Mouse (Mus musculus): ENCODE measurements around the gene Asic2.

Asic2 gene

GRCm38 (mm10) chr11:81954398-81954797, 13.9 kb downstream of the Asic2 start:
- DNase-seq, result no peak

DNA sequence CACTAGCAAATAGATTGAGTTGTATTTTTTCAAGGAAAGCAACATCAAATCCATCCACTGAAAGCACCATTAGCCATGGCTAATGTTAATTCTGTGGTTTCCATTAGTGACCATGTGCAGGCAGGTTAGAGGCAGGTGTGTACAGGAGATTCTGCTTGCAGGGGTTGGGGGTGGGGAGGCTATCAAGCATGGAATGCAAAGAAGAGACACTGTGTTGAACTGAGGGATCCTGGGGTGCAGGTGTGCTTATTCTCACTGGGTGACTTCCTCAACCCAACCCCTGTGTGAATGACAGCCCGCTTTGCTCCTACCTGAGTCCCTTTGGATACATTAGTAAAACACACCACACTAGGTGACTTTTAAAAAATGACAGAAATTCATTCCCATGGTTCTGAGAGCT, 20.2 kb downstream of the Asic2 start:
- no peak for DNase-seq

DNA sequence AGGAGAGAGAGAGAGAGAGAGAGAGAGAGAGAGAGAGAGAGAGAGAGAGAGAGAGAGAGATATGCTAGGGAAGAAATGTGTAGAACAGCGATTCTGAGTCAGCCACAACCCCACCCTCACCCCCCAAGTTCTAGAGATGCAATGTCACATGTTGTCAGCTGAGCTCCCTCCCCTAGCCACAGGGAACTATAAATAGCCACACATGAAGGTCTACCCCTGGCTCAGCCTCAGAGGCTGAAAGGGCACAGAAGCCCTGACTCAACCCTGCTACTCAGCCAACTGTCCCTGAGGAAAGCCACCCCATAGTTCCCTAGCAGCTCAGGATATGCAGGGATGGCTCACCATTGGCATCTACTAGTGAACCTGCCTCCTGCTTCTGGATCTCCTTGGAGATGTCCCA, 26.1 kb downstream of the Asic2 start:
- no peak for DNase-seq

DNA sequence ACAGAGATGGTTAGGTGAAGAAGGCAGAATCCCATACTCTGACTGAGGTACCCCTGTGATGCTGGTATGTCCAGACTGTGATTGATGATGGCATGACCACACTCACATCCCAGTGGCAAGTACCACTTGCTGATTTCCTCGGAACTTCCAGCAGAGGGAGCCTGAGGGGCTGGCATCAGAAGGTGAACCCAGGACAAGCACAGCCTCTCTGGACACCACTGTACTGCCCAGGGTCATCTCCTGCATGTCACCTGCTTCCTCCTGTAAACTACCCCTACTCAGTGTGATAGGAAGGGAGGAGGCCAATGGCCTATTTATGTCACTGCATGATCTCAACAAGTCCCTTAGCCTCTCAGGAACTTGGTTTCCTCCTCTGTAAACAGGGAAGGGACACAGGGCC, 27.3 kb downstream of the Asic2 start:
- no peak for DNase-seq

DNA sequence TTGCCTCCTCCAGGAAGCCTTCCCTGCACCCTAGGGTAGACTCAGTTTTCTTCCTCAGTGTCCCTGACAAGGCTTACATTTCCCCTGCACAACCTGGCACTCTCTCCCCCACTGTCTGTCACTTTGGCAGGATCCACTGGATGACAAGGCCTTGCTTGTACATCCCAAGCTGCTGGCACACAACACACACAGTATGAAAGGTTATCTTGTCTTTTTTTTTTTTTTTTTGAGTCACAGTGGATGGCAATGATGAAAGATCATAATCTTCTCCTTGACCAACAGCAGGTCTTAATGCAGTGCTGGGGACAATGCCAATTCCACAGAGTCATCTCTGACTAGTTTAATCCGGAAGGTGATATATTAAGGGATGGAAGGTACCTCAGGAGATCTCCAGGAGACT, 30.7 kb downstream of the Asic2 start:
- no peak for DNase-seq

DNA sequence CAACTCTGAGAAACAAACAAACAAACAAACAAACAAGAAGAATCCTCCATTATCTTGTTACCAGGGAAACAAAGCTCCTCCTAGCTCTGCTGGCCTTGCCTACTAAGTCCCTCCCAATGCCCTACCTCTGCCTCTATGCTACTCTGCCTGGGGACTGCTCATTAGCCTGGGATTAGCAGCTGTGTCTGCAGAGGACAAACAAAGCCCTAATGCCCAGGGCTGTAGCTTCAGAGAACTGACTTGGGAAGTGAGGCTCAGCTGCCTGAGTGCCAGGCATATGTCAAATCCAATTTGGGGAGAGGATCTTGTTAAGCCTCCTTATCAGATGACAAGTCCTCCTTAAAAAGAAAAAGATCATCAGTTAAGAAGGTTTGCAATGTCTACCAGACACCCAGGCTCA, 41.9 kb downstream of the Asic2 start:
- no peak for DNase-seq

GRCm38 (mm10) chr11:81923626-81924025, 44.6 kb downstream of the Asic2 start:
- no peak for DNase-seq

GRCm38 (mm10) chr11:81923096-81923495, 45.2 kb downstream of the Asic2 start:
- no peak for DNase-seq

- no peak for DNase-seq
These were observed 52.8 kb downstream of the Asic2 start for GRCm38 (mm10) chr11:81915501-81915900.

- no peak for DNase-seq
These were observed 55.2 kb downstream of the Asic2 start for GRCm38 (mm10) chr11:81913071-81913470.

- DNase-seq, result no peak
These were observed 58.8 kb downstream of the Asic2 start for GRCm38 (mm10) chr11:81909397-81909894.

GRCm38 (mm10) chr11:81908760-81909159, 59.5 kb downstream of the Asic2 start:
- DNase-seq, result no peak

DNA sequence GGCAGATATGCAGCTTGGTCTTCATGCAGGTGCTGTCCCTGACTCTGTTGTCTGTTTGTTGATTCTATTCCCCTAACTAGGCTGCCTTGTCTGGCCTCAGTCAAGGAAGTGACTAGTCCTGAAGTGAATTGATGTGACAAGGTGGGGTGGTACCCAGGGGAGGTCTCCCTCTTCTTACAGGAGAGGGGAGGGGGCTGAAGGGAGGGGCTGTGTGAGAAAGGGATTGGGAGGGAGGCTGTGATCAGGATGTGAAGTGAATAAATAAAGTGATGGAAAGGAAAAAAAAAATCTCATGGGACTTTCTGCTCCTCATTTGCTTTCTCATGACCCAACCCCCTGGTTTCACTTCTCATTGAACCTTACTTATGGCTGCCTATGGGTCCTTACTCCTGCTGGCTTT, 65.9 kb downstream of the Asic2 start:
- DNase-seq, result no peak

DNA sequence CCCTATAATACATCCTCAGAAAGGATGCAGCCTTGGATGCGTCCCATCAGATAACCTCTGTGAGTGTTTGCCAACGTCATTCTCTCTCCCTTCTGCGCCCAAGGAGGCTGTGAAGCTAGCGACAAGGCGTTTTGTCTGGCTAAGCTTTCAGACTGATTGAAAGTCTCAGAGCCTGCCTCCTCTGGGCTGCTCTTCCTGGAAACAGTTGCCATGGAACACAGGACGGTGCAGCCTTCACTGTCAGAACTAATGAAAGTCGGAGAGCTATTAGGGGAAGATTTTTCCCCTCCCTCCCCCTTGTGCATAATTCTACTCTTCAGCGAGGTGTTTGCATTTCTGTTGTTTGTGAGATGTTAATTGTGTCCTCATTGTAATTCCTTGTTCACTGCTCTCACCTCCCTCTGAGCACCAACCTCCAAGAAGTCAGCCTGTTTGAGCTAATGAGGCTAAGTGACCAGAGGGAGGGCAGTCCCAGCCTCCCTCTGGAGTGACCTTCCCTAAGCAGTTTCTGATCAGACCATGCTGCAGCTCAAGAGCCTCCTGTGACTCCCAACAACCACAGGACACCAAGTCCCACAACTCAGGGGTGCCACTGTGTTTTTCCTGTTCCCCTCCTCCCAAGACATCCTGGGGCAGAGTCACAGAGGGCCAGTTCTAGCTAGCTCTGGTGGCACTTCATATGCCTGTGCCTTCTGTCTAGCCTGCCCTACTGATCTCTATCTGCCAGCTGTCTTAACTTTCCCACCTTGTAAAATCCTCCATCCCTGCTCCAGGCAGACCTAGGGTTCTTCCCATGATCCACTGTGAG, 70.5 kb downstream of the Asic2 start:
- DNase-seq, result no peak

DNA sequence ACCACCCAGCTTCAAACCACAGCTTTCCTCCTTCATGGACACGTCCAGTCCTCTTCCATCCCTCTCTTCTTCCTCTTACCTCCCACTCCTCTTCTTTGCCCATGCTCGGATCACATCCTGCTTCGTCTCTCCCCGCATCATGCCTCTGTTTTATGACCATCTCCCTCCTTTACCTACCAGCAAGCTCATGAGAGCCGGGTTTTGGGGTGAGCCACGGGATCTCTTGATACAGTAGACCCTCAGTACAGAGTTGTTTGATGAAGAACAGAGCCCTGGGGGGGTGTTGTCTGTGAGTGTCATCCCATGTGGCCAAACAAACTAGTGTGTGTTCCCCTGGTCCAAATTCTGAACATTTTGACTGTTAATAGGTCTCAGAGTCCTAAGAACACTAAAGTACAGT, 71.7 kb downstream of the Asic2 start:
- no peak for DNase-seq

GRCm38 (mm10) chr11:81871506-81872213, 96.6 kb downstream of the Asic2 start:
- no peak for DNase-seq

- DNase-seq, result no peak
These were observed 102.4 kb downstream of the Asic2 start for GRCm38 (mm10) chr11:81865661-81866382.

GRCm38 (mm10) chr11:81860250-81860972, 107.8 kb downstream of the Asic2 start, which contains the start of gene 5530401A14Rik:
5530401A14Rik (plus strand) TSS chr11:81860673.
- no peak for DNase-seq

DNA sequence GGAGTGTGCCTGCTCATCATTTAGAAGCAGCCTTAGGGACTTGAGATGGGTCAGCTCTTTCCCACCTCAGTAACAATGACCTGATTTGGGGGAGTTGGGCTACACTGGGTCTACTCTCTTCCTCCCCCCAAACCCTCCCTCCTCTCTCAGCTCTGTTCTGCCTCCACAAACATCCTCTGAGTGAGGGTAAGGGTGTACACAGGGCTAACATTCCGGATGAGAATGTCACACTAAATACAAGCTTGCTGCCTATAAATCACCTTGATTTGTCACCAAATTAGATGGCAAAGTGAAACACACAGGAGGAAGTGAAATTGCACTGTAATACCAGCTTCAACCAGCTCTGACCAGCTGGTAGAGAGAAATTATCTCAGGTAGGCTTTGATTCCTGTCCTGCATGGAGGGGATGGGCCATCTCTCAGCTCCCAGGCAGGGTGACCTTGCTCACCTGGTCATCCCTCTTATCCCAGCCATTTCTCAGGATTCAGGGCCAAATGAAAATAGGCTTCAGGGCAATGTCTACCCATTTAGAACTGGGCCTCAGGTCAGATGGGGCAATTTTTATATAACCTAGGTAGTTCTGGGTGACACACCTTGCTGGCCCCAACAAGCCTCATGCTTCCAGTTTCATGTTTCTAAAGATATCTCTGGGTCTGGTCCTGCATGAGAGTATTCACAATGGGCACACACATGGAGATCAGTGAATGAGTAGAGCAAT, 120.3 kb downstream of the Asic2 start:
- DNase-seq, result no peak

DNA sequence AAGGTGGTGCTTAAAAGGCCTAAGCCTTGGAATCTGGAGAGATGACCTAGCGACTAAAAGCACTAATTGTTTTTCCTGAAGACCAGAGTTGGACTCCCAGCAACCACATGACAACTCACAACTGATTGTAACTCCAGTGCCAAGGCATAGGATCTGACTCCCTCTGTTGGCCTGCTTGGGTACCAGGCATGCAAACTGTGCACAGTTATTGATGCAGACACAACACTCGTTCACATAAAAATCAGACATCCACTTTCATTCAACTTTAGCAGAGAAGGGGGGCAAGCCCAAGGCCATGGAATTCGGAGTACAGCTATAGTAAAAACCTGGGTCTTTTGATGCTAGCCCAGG, 122.6 kb downstream of the Asic2 start:
- DNase-seq, result no peak

- DNase-seq, result no peak
These were observed 123.1 kb downstream of the Asic2 start for GRCm38 (mm10) chr11:81845010-81845685.

- no peak for DNase-seq
These were observed 127.3 kb downstream of the Asic2 start for GRCm38 (mm10) chr11:81841001-81841400.
